Mouse (Mus musculus) spleen, adult 2 months (tissue): ENCODE results near the gene Phpt1.

ENCODE experiments used
- CTCF ChIP-seq: fragments of 200-500 bp; IDR thresholded peaks from 2 replicates; pipeline ENCODE4 v1.5.1; 2011; ENCODE audit warnings: mild to moderate bottlenecking, inconsistent platforms; ENCODE audit not compliant: insufficient read depth, insufficient read length, insufficient replicate concordance; ENCODE audit errors: extremely low read depth
- POLR2A ChIP-seq: fragments of 200-500 bp; IDR thresholded peaks from 2 replicates; pipeline ENCODE4 v1.6.1; 2011; ENCODE audit warnings: low read depth, low read length, inconsistent platforms

- TF ChIP-seq CTCF (no peak), POLR2A (no peak)
Observed at GRCm38 (mm10) chr2:25566558-25566957, 8.5 kb downstream of the Phpt1 start.
